Mouse (Mus musculus) layer of hippocampus, adult 11-12 months (tissue): Measurements from ENCODE around the gene Mfsd10.
"Not testable (repeated sequence)": the region's sequence is repeated elsewhere in the genome, so short reads cannot be mapped to it uniquely, and the experiment has no call there.

Experiments used
- DNase-seq: peaks from one replicate; pipeline ENCODE4 v3.0.0; 2022; ENCODE audit warnings: low spot score

The Mfsd10 gene

GRCm38 (mm10) chr5:34604576-34604975 lies 32.4 kb downstream of the Mfsd10 start:
- no peak for DNase-seq

DNA sequence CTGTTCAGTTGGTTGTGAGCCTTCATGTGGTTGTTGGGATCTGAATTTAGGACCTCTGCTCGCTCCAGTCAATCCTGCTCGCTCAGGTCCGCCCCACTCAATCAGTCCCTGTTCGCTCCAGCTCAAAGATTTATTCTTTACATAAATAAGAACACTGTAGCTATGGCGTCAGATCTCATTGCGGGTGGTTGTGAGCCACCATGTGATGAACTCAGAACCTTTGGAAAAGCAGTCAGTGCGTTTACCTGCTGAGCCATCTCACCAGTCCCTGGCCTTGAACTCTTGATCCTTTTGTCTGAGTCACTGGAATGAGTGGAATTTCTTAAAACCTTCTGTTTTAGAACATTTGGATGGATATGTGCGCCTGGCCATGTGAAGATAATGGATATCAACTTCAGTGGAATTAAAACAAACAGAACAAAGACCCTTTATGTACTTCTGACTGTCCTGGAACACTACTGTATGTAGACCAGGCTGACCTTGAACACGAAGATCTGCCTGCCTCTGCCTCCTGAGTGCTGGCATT lies 43.7 kb downstream of the Mfsd10 start:
- DNase-seq = no peak

DNA sequence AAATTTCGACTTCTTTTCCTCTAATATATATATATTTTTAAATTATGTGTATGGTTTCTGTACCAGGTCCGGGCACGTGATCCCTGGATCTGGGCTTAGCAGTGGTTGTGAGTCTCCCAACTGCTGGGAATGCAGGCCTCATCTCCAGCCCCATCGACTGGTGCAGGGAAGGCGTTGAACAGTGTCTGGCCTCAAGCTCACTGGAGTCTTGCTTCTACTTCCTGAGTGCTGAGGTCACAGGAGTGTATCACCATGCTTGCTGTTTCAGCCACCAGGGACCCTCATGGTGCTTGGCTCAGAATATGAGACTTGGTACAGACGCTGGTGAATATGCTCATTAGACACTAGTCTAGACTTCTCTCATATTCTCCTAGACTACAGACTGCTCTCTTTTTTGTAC lies 44.3 kb downstream of the Mfsd10 start:
- no peak for DNase-seq

DNA sequence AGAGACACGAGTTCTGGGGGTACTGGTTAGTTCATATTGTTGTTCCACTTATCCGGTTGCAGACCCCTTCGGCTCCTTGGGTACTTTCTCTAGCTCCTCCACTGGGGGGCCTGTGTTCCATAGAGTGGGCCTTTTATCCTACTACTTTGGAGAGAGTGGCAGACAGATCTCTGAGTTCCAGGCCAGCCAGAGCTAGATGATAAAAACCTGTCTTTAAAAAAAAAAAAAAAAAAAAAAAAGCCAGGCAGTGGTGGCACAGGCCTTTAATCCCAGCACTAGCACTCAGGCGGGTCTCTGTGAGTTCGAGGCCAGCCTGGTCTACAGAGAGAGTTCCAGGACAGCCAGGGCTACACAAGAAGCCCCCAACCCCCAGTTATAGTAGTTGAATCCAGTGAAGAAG lies 44.8 kb downstream of the Mfsd10 start:
- not testable (repeated sequence) for DNase-seq

- DNase-seq = no peak
Measured at GRCm38 (mm10) chr5:34591388-34592004, 45.5 kb downstream of the Mfsd10 start.

DNA sequence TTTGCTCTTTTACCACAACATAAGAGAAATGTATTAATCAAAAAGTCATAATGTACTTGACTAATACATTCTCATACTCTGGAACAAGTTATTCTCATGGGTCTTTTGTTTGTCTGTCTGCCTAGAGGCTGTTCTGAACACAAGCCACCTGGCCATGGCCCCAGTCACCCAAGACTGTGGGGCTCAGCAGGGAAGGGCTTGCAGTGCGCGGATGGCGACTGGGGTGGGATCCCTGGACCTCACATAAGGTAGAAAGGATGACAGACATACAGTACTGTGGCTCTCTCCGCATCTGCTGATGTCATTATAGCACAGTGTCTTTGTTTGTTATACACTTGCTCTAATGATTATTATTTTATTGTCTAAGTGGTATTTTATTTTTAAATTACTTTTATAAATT lies 46.3 kb downstream of the Mfsd10 start:
- no peak for DNase-seq

DNA sequence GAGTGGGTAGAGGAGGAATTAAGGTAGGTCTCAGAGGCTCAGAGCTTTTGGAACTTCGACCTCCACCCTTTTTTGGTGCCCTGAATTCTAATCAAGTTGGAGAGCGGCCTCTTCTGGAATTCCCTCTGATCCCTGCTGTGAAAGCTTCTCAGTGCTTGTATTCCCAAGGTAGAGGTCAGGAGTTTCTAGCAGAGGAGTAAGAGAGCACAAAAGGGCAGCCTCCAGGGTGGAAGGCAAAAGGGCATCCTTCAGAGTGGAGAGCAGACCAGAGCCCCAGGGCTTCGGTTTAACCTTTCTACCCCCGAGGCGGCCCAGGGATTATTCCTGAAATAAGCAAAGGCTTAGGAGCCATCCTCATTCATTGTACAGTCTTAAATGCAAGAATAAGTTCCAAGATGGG lies 47.0 kb downstream of the Mfsd10 start:
- no peak for DNase-seq

GRCm38 (mm10) chr5:34587881-34588280 lies 49.1 kb downstream of the Mfsd10 start:
- no peak for DNase-seq

DNA sequence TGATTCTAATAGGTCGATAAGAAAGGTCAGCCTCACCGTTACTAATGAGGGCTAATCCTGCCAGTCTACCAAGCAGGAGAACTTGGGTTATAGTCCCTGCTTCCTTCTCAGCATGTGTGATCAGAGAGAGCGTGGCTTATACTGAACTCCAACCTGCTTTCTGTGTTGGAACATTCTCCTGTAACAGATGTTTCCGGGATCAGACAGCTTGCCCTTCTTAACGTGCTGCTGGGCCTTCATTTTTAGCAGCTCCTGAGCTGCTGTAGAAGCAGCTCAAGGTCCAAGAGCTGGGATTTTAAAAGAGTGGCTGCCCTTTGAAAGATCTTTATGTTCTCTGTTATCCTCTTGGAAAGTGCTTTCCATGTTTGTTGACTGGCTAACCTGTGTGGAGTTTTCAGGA lies 51.8 kb downstream of the Mfsd10 start:
- no peak for DNase-seq
